Mouse (Mus musculus) MN1 (cell line): ENCODE measurements around the gene Slc32a1.

ENCODE experiments used
- DNase-seq: peaks from one replicate; pipeline ENCODE4 v3.0.0-alpha.2; 2016; ENCODE audit warnings: low spot score

Gene Slc32a1

GRCm38 (mm10) chr2:158612671-158613250 lies 2.2 kb downstream of the Slc32a1 start:
- no peak for DNase-seq

- no peak for DNase-seq
These were observed 3.2 kb downstream of the Slc32a1 start for GRCm38 (mm10) chr2:158613541-158614417.

- no peak for DNase-seq
These were observed 3.9 kb downstream of the Slc32a1 start for GRCm38 (mm10) chr2:158614418-158614955.

- no peak for DNase-seq
These were observed 4.7 kb downstream of the Slc32a1 start for GRCm38 (mm10) chr2:158615161-158615680.

- DNase-seq, result no peak
These were observed 5.1 kb downstream of the Slc32a1 start for GRCm38 (mm10) chr2:158615702-158616101.

- no peak for DNase-seq
These were observed 5.7 kb downstream of the Slc32a1 start for GRCm38 (mm10) chr2:158616296-158616695.

- DNase-seq, result no peak
These were observed 6.2 kb downstream of the Slc32a1 start for GRCm38 (mm10) chr2:158616790-158617189.

- DNase-seq, result peak; percentile 96
These were observed 14.2 kb downstream of the Slc32a1 start, which contains the start of gene Actr5 for GRCm38 (mm10) chr2:158624718-158625222. Actr5 (plus strand) TSS chr2:158624888.

- peak; percentile 44 for DNase-seq
These were observed 14.7 kb downstream of the Slc32a1 start for GRCm38 (mm10) chr2:158625231-158625630.

- DNase-seq, result no peak
These were observed 15.1 kb downstream of the Slc32a1 start for GRCm38 (mm10) chr2:158625697-158626096.

- DNase-seq, result peak; percentile 71
These were observed 18.3 kb downstream of the Slc32a1 start for GRCm38 (mm10) chr2:158628858-158629257.

GRCm38 (mm10) chr2:158629414-158629813 lies 18.8 kb downstream of the Slc32a1 start:
- peak; percentile 73 for DNase-seq

GRCm38 (mm10) chr2:158631873-158632272 lies 21.3 kb downstream of the Slc32a1 start:
- DNase-seq, result no peak

- DNase-seq, result peak; percentile 73
These were observed 31.3 kb downstream of the Slc32a1 start for GRCm38 (mm10) chr2:158641869-158642268.

- DNase-seq, result no peak
These were observed 32.0 kb downstream of the Slc32a1 start for GRCm38 (mm10) chr2:158642587-158642986.

- no peak for DNase-seq
These were observed 33.2 kb downstream of the Slc32a1 start for GRCm38 (mm10) chr2:158643791-158644190.

GRCm38 (mm10) chr2:158651159-158651908 lies 40.8 kb downstream of the Slc32a1 start:
- no peak for DNase-seq

- DNase-seq, result peak; percentile 77
These were observed 42.4 kb downstream of the Slc32a1 start for GRCm38 (mm10) chr2:158652985-158653384.

GRCm38 (mm10) chr2:158654717-158655116 lies 44.1 kb downstream of the Slc32a1 start:
- no peak for DNase-seq

- no peak for DNase-seq
These were observed 45.2 kb downstream of the Slc32a1 start for GRCm38 (mm10) chr2:158655806-158656205.

GRCm38 (mm10) chr2:158658822-158659221 lies 48.3 kb downstream of the Slc32a1 start:
- DNase-seq, result peak; percentile 74

- no peak for DNase-seq
These were observed 48.8 kb downstream of the Slc32a1 start for GRCm38 (mm10) chr2:158659346-158659745.
